Mouse (Mus musculus) duodenum, adult 2 months (tissue): ENCODE results near the gene Gm3045. TPM values are rescaled to one million over a fixed set of nuclear protein-coding genes. Genes with fewer than 3 reads are reported as not detected.

Experiments used
- polyA plus RNA-seq: library from polyadenylated mRNA; depleted of rRNA; stranded (reverse); fragments of >200 nt; gene quantifications from 2 replicates; pipeline ENCODE4 v1.2.3, GENCODE M21; 2012; ENCODE audit warnings: low replicate concordance; rRNA removed

Gm3045 gene
- polyA plus RNA-seq, result not detected in 2 replicates

DNA sequence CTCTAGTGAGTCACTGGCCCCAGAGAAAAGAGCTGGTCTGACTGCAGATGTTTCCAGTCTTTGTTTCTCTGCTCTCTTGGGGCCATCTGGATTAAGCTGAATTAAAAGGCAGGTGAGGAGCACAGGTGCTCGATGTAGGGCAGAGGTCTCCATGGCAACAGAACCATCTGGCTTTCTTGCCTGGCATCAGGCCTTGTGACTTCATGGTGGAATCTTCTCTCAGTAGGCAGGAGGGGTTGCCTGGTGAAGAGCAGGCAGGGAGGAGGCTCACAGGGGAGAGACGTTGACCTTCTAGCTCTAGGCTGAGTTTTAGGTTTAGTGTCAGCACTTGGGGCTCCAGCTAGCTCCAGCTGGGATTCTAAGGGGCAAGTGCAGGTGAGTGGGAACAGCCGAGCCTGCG is at the start of gene Gm3045:
Gene Gm3045, plus strand, starts transcription at position 230 of the 400 bp plus-strand sequence.

DNA sequence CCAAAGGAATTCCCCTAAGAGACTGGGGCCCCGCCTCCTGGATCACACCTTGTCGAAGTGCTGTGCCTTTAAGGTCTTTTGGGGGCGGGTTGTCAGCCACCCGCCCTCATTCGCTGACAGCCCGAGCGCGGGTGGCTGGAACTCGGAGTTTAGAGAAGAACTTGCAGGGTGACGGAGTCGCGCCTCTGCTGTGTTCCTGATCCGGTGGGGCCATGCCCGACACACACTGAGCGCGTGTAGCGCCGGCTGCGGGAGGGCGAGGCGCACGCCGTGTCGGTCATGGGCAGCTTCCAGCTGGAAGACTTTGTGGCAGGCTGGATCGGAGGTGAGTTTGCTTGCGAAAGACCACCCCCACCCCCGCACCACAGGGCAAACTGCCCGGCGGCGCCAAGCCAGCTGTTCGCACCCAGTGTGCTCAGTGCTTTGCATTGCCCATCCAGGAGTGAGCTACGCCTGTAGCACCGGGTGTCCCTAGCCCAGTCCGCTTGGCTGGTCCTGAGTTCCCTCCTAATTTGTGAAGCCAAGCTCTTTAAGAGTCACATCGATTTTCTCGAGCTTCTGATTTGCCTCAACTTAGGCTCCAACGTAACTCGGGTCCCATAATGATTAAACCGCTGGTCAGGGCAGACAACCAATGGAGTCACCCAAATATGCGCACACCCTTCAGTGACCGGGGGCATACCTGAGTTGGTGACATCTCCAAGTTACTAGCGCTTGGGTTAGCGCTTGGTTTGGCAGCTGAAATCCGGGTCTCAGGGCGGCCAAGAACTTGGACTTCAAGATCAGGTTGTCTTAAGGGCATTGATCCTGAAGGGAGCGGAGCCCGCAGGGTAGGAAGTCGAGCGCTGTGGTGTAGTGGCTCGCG is 12.0 kb downstream of the Gm3045 start, which contains the start of gene Slc25a48:
Gene Slc25a48, plus strand, starts transcription at position 145 of the 865 bp plus-strand sequence.

DNA sequence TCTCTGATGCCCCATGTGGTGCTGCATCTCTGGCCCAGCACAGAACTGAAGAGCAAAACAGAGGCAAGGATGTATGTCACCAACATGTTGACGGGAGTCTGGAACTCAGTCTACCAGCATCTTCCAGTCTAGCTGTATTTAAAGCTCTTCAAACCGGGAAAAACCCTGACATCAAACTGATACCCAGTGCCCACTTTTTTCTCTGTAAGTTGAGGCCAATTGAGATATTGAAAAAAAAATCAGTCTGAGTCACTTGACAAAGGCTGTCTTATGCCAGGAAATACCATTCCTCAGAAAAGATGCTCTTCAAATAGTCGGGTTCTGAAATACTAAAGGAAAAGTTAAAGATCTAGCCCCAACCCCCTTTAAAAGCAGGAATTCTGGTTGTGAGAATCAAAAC is 55.8 kb downstream of the Gm3045 start, which contains the start of gene Il9:
Gene Il9, minus strand, starts transcription at position 101 of the 400 bp plus-strand sequence.

Other genes with a start within 250 kb of the Gm3045 start
- gene Tifab, start 247.7 kb upstream of the Gm3045 start, polyA plus RNA-seq, result 5.0 and 5.8 TPM in 2 replicates
- gene Neurog1, start 174.4 kb upstream of the Gm3045 start, polyA plus RNA-seq, result not detected in 2 replicates
- gene Cxcl14, start 130.0 kb upstream of the Gm3045 start, polyA plus RNA-seq, result 46.7 and 90.7 TPM in 2 replicates
- gene Slc25a48, start 11.8 kb downstream of the Gm3045 start, polyA plus RNA-seq, result 0.06 and 0.65 TPM in 2 replicates
- gene Il9, start 55.7 kb downstream of the Gm3045 start, polyA plus RNA-seq, result not detected in 2 replicates
- 0.21 and 0.58 TPM in 2 replicates for gene Fbxl21, start 95.9 kb downstream of the Gm3045 start, polyA plus RNA-seq
- gene Lect2, start 121.9 kb downstream of the Gm3045 start, polyA plus RNA-seq, result 0.20 and 1.2 TPM in 2 replicates
- 92.8 and 155 TPM in 2 replicates for gene Tgfbi, start 182.9 kb downstream of the Gm3045 start, polyA plus RNA-seq